Mouse (Mus musculus): ENCODE measurements around the gene Elf2. TPM values are rescaled to one million over a fixed set of nuclear protein-coding genes. Genes with fewer than 3 reads are reported as not detected.
A peak's percentile ranks its signal among the peaks of the same experiment; 100 is the strongest.
"Not testable (repeated sequence)": the region's sequence is repeated elsewhere in the genome, so short reads cannot be mapped to it uniquely, and the experiment has no call there.

The Elf2 gene
- polyA plus RNA-seq, 1 experiment, result 28.1 TPM

DNA sequence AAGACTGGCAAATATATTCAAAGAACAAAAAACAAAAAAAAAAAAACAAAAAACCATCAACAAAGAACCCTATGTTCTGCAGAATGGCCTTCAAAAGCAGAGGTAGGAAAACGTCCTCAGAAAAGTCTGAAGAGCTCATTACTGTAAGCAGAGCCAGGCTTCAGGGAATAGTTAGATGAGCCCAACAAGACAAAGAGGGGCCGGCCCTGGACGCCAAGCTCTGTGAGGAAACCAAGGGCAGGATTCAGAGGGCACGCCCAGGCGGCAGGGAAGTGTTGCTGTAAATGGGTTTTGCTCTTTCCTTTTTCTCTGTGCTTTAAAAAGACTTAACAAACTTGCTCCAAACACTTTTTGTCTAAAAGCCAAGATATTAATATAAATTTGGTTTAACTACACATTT, 12.6 kb downstream of the Elf2 start:
- 70% methylated on average over 5 of the region's 5 CpGs for WGBS
- H3K4me1 ChIP-seq (ENCODE audit: control insufficient read depth, insufficient read depth, low read length), result no peaks in the 10 kb centered on the region; the same call in 1 of the 2 replicates

DNA sequence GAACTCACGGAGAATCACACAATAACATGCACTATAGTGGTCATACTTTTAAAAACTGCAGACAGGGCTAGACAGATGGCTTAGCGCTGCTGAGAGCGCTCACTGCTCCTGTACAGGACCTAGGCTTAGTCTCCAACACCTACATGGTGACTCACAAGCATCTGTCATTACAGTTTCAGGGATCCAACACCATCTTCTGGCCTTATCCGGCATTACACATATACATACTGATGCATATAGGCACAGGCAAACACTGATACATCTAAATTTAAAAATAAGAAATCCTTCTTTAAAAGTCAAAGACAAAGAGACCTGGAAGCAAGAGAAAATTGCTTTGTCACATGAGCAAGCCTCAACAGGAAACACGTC, 13.1 kb downstream of the Elf2 start:
- Histone ChIP-seq H3K36me3 (ENCODE audit: control insufficient read depth, insufficient read depth, low read length) (no peaks in the 10 kb centered on the region; the same call in 1 of the 2 replicates), H3K27ac (ENCODE audit: insufficient read depth, low read depth, low read length) (no peak overlapping the region), H3K4me3 (ENCODE audit: insufficient read depth, low read depth, low read length) (no peak overlapping the region), H3K4me1 (ENCODE audit: control insufficient read depth, insufficient read depth, low read length) (no peaks in the 10 kb centered on the region; the same call in 1 of the 2 replicates), H3K27me3 (replicated peaks; ENCODE audit: control insufficient read depth, insufficient read depth, low read length) (no peaks in the 10 kb centered on the region)
- 89% methylated on average over 5 of the region's 5 CpGs for WGBS
- TF ChIP-seq CTCF (conservative IDR thresholded peaks at IDR 0.05; ENCODE audit: insufficient read depth, insufficient read length, low read depth, low read length) (no peak), POLR2A (IDR thresholded peaks at IDR 0.05; ENCODE audit: low read depth, low read length) (no peak)
- DNase-seq, result no peak

More for the DNA sequence above, 12.6 kb downstream of the Elf2 start:
- no peak overlapping the region for H3K4me3 ChIP-seq (ENCODE audit: insufficient read depth, low read depth, low read length)
- H3K36me3 ChIP-seq (ENCODE audit: control insufficient read depth, insufficient read depth, low read length), result no peaks in the 10 kb centered on the region; the same call in 1 of the 2 replicates
- H3K27ac ChIP-seq (ENCODE audit: insufficient read depth, low read depth, low read length), result 0 out of 2 replicates have a peak overlapping the region, but pooled peaks have one; percentile 19
- no peak for TF ChIP-seq CTCF (conservative IDR thresholded peaks at IDR 0.05; ENCODE audit: insufficient read depth, insufficient read length, low read depth, low read length)
- H3K27me3 ChIP-seq (replicated peaks; ENCODE audit: control insufficient read depth, insufficient read depth, low read length), result no peaks in the 10 kb centered on the region
- peak; percentile 39 for DNase-seq

DNA sequence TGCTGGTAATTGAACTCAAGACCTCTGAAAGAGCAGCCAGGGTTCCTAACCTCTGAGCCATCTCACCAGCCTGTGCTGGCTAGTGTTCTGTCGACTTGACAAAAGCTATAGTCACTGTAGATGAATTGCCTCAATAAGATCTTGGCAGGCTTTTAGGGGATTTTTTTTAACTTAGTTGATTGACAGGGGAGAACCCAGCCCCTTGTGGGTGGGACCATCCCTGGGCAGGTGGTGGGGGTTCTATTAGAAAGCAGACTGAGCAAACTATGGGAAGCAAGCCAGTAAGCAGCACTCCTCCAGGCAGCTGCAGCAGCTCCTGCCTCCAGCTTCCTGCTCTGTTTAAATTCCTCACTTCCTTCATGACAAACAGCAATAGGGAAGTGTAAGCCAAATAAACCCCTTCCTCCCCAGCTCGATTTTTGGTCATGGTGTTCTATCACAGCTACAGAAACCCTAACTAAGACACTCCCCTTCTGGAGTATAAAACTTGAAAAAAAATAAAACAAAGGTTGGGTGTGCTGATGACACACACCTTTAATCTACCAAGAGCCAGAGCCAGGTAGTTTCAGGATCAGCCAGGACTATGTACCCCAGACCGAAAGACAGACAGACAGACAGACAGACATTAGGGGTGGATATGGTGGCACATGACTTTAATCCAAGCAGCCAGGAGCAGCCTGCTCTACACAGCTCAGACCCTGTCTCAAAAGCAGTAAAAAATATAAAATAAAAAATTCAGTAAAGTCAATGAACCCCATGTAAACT, 13.6 kb downstream of the Elf2 start:
- TF ChIP-seq CTCF (conservative IDR thresholded peaks at IDR 0.05; ENCODE audit: insufficient read depth, insufficient read length, low read depth, low read length) (no peak), POLR2A (IDR thresholded peaks at IDR 0.05; ENCODE audit: low read depth, low read length) (no peak)
- Histone ChIP-seq H3K27me3 (replicated peaks; ENCODE audit: control insufficient read depth, insufficient read depth, low read length) (no peaks in the 10 kb centered on the region), H3K36me3 (ENCODE audit: control insufficient read depth, insufficient read depth, low read length) (no peaks in the 10 kb centered on the region; the same call in 1 of the 2 replicates), H3K4me3 (ENCODE audit: insufficient read depth, low read depth, low read length) (no peak overlapping the region), H3K4me1 (ENCODE audit: control insufficient read depth, insufficient read depth, low read length) (no peaks in the 10 kb centered on the region; the same call in 1 of the 2 replicates), H3K27ac (ENCODE audit: insufficient read depth, low read depth, low read length) (0 out of 2 replicates have a peak overlapping the region, but pooled peaks have one; percentile 6)
- peak; percentile 38 for DNase-seq
- WGBS, result 59% methylated on average over 3 of the region's 3 CpGs

DNA sequence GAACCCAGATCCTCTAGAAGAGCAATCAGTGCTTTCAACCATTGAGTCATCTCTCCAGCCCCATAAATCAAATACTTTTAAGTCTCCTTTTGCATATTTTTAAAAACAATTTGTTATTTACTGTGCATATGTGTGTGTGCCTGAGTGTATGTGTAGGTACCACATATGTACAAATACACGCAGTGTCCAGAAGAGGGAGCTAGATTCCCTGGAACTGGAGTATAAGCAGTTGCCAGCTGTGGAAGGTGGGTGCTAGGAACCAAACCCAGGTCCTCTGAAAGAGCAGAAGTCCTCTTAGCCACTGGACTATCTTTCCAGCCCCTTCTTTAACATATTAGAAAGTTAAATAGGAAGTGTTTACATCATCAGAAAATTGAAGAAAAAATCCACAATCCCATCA, 15.0 kb downstream of the Elf2 start:
- TF ChIP-seq POLR2A (IDR thresholded peaks at IDR 0.05; ENCODE audit: low read depth, low read length) (no peak), CTCF (conservative IDR thresholded peaks at IDR 0.05; ENCODE audit: insufficient read depth, insufficient read length, low read depth, low read length) (no peak)
- Histone ChIP-seq H3K4me3 (ENCODE audit: insufficient read depth, low read depth, low read length) (no peak overlapping the region), H3K36me3 (ENCODE audit: control insufficient read depth, insufficient read depth, low read length) (no peaks in the 10 kb centered on the region; the same call in 1 of the 2 replicates), H3K27ac (ENCODE audit: insufficient read depth, low read depth, low read length) (no peak overlapping the region), H3K27me3 (replicated peaks; ENCODE audit: control insufficient read depth, insufficient read depth, low read length) (no peaks in the 10 kb centered on the region), H3K4me1 (ENCODE audit: control insufficient read depth, insufficient read depth, low read length) (no peaks in the 10 kb centered on the region; the same call in 1 of the 2 replicates)
- 80% methylated on average over 1 of the region's 1 CpGs for WGBS
- DNase-seq, result no peak

DNA sequence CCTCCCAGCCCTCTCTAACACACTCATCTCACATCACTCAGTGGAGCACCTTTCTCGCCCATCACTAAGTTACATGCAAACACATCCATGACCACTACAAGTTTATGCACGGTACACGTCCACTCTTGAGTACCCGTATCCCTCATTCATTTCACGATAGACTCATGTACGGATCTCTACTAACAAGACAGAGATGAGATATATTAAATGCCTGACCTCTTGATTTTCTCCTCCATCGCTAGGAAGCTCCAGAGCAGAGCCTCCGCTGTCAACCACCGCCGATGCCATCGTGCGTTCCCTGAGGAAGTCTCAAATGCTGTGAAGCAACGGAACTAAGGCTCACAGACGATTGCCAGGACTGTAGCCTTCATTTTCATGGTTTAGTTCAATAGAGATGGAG, 17.5 kb downstream of the Elf2 start:
- 94% methylated on average over 14 of the region's 14 CpGs for WGBS
- H3K27me3 ChIP-seq (replicated peaks; ENCODE audit: control insufficient read depth, insufficient read depth, low read length), result no peaks in the 10 kb centered on the region
- TF ChIP-seq POLR2A (IDR thresholded peaks at IDR 0.05; ENCODE audit: low read depth, low read length) (no peak), CTCF (conservative IDR thresholded peaks at IDR 0.05; ENCODE audit: insufficient read depth, insufficient read length, low read depth, low read length) (no peak)

DNA sequence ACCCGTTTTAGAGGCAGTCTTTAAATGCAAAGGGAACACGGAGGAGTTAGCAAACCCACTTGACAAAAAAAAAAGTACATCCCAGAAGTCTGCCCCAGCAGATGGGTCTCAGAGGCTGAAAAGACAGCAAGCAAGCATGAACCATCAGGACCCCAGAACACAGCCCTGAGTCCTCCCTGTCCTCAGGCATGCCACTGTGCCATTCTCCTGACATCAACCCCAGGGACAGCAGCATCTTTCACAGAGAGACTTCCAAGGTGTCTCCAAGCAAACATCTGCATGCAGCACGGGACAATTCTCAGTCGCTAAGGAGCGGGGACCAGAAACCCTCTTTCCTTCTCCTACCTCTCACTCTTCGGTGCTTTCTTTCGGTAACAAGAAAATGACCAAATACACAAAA, 18.1 kb downstream of the Elf2 start:
- no peak overlapping the region for H3K4me3 ChIP-seq (ENCODE audit: insufficient read depth, low read depth, low read length)
- WGBS, result 81% methylated on average over 7 of the region's 7 CpGs
- H3K27ac ChIP-seq (ENCODE audit: insufficient read depth, low read depth, low read length), result no peak overlapping the region
- H3K27me3 ChIP-seq (replicated peaks; ENCODE audit: control insufficient read depth, insufficient read depth, low read length), result no peaks in the 10 kb centered on the region
- no peak for DNase-seq
- H3K36me3 ChIP-seq (ENCODE audit: control insufficient read depth, insufficient read depth, low read length), result no peaks in the 10 kb centered on the region; the same call in 1 of the 2 replicates
- no peak for TF ChIP-seq POLR2A (IDR thresholded peaks at IDR 0.05; ENCODE audit: low read depth, low read length)
- TF ChIP-seq CTCF (conservative IDR thresholded peaks at IDR 0.05; ENCODE audit: insufficient read depth, insufficient read length, low read depth, low read length), result no peak
- H3K4me1 ChIP-seq (ENCODE audit: control insufficient read depth, insufficient read depth, low read length), result no peaks in the 10 kb centered on the region; the same call in 1 of the 2 replicates

More for the DNA sequence above, 17.5 kb downstream of the Elf2 start:
- no peaks in the 10 kb centered on the region; the same call in 1 of the 2 replicates for H3K36me3 ChIP-seq (ENCODE audit: control insufficient read depth, insufficient read depth, low read length)
- no peak overlapping the region for H3K4me3 ChIP-seq (ENCODE audit: insufficient read depth, low read depth, low read length)
- no peaks in the 10 kb centered on the region; the same call in 1 of the 2 replicates for H3K4me1 ChIP-seq (ENCODE audit: control insufficient read depth, insufficient read depth, low read length)
- no peak for DNase-seq
- no peak overlapping the region for H3K27ac ChIP-seq (ENCODE audit: insufficient read depth, low read depth, low read length)

DNA sequence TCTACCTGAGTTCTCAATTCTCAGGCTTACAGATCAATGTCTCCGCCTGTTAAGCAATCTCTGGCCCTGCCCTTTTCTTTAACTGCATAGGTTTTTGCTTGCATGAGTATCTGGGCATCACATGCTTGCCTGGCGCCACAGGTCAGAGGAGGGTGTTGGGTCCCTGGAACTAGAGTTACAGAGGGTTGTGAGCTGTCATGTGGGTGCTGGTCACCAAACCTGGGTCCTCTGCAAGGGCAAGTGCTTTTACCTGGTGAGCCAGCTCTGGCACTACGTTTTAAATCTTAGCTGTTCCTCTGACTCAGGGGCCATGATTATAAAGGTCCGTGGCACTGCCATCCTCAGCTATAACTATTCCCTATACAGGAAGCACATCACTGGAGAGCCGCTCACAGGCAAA, 19.3 kb downstream of the Elf2 start:
- H3K4me1 ChIP-seq (ENCODE audit: control insufficient read depth, insufficient read depth, low read length), result no peaks in the 10 kb centered on the region
- no peak for TF ChIP-seq POLR2A (IDR thresholded peaks at IDR 0.05; ENCODE audit: low read depth, low read length)
- DNase-seq, result no peak
- H3K27me3 ChIP-seq (replicated peaks; ENCODE audit: control insufficient read depth, insufficient read depth, low read length), result no peaks in the 10 kb centered on the region
- 90% methylated on average over 5 of the region's 5 CpGs for WGBS
- H3K36me3 ChIP-seq (ENCODE audit: control insufficient read depth, insufficient read depth, low read length), result no peaks in the 10 kb centered on the region; the same call in 1 of the 2 replicates
- H3K4me3 ChIP-seq (ENCODE audit: insufficient read depth, low read depth, low read length), result no peak overlapping the region
- H3K27ac ChIP-seq (ENCODE audit: insufficient read depth, low read depth, low read length), result no peak overlapping the region

DNA sequence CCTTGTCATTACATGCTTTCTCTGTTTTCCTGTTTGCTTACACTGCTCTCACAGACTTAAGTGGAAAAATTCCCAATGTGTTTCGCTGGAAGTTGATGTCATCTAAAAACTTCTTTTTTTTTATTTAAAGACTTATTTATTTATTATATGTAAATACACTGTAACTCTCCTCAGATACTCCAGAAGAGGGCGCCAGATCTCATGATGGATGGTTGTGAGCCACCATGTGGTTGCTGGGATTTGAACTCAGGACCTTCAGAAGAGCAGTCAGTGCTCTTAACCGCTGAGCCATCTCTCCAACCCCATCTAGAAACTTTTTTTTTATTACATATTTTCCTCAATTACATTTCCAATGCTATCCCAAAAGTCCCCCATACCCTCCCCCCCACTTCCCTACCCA, 22.4 kb downstream of the Elf2 start:
- not testable (repeated sequence) for H3K4me1 ChIP-seq (ENCODE audit: control insufficient read depth, insufficient read depth, low read length); H3K36me3 ChIP-seq (ENCODE audit: control insufficient read depth, insufficient read depth, low read length); H3K27ac ChIP-seq (ENCODE audit: insufficient read depth, low read depth, low read length); H3K4me3 ChIP-seq (ENCODE audit: insufficient read depth, low read depth, low read length); H3K27me3 ChIP-seq (replicated peaks; ENCODE audit: control insufficient read depth, insufficient read depth, low read length); DNase-seq
- WGBS, result 89% methylated on average over 3 of the region's 3 CpGs
